Mouse (Mus musculus): ENCODE measurements at regions not wholly inside any gene's neighbourhood (a gene's known extent, or its start where the extent isn't known, plus 50 kb on each side); places are given as distances from the start of the nearest gene placed in this dataset.
A peak's percentile ranks its signal among the peaks of the same experiment; 100 is the strongest.

GRCm38 (mm10) chr11:111828455-111828854, 762.5 kb downstream of the Kcnj2 start:
- whole genome bisulfite sequencing, result 63% methylated on average over 8 of the region's 8 CpGs
- Histone ChIP-seq H3K4me2 (no peak overlapping the region), H3K4me1 (replicated peaks) (no peaks in the 10 kb centered on the region)

GRCm38 (mm10) chr11:111838996-111839395, 773.0 kb downstream of the Kcnj2 start:
- Histone ChIP-seq H3K36me3 (no peaks in the 10 kb centered on the region), H3K4me2 (no peak overlapping the region), H3K9me3 (no peaks in the 10 kb centered on the region), H3K27ac (replicated peaks) (no peak overlapping the region), H3K9ac (no peak overlapping the region), H3K4me1 (replicated peaks) (peaks cover 10% of the 10 kb centered on the region), H3K27me3 (peaks cover 77% of the 10 kb centered on the region), H3K4me3 (no peak overlapping the region)
- no peak for ATAC-seq (ENCODE audit: low read depth)
- 59% methylated on average over 5 of the region's 5 CpGs for WGBS

More at GRCm38 (mm10) chr11:111828455-111828854, 762.5 kb downstream of the Kcnj2 start:
- Histone ChIP-seq H3K27ac (replicated peaks) (no peak overlapping the region), H3K27me3 (peaks cover 26% of the 10 kb centered on the region; the same call in 1 of the 2 replicates), H3K9ac (no peak overlapping the region), H3K4me3 (no peak overlapping the region), H3K36me3 (no peaks in the 10 kb centered on the region), H3K9me3 (no peaks in the 10 kb centered on the region)
- no peak for ATAC-seq (ENCODE audit: low read depth)

GRCm38 (mm10) chr11:111843728-111844258, 777.8 kb downstream of the Kcnj2 start:
- WGBS, result 7% methylated on average over 4 of the region's 4 CpGs
- peaks cover 61% of the 10 kb centered on the region for H3K27me3 ChIP-seq
- peak; percentile 65 for ATAC-seq (ENCODE audit: low read depth)
- H3K4me2 ChIP-seq, result no peak overlapping the region
- H3K36me3 ChIP-seq, result no peaks in the 10 kb centered on the region
- H3K27ac ChIP-seq (replicated peaks), result peak overlapping the region; percentile 28; the same call in 1 of the 2 replicates
- H3K9ac ChIP-seq, result no peak overlapping the region
- H3K4me1 ChIP-seq (replicated peaks), result peaks cover 25% of the 10 kb centered on the region
- H3K9me3 ChIP-seq, result no peaks in the 10 kb centered on the region
- H3K4me3 ChIP-seq, result no peak overlapping the region

GRCm38 (mm10) chr11:111844382-111845027, 778.5 kb downstream of the Kcnj2 start:
- ATAC-seq (ENCODE audit: low read depth), result peak; percentile 86
- Histone ChIP-seq H3K4me1 (replicated peaks) (peaks cover 25% of the 10 kb centered on the region), H3K27ac (replicated peaks) (0 out of 2 replicates have a peak overlapping the region, but pooled peaks have one; percentile 28), H3K4me2 (no peak overlapping the region), H3K27me3 (peaks cover 61% of the 10 kb centered on the region), H3K9me3 (no peaks in the 10 kb centered on the region), H3K36me3 (no peaks in the 10 kb centered on the region), H3K9ac (no peak overlapping the region), H3K4me3 (no peak overlapping the region)
- WGBS, result 8% methylated on average over 7 of the region's 7 CpGs

- Histone ChIP-seq H3K9ac (no peak overlapping the region), H3K36me3 (no peaks in the 10 kb centered on the region), H3K4me1 (replicated peaks) (no peaks in the 10 kb centered on the region), H3K9me3 (no peaks in the 10 kb centered on the region), H3K4me3 (no peak overlapping the region), H3K27ac (replicated peaks) (no peak overlapping the region), H3K4me2 (no peak overlapping the region), H3K27me3 (peaks cover 34% of the 10 kb centered on the region)
- ATAC-seq (ENCODE audit: low read depth), result no peak
- 81% methylated on average over 2 of the region's 2 CpGs for WGBS
These were observed 791.3 kb downstream of the Kcnj2 start for GRCm38 (mm10) chr11:111857288-111857687.

- H3K4me2 ChIP-seq, result no peak overlapping the region
- H3K27ac ChIP-seq (replicated peaks), result no peak overlapping the region
- no peaks in the 10 kb centered on the region for H3K36me3 ChIP-seq
- H3K9ac ChIP-seq, result no peak overlapping the region
- no peak overlapping the region for H3K4me3 ChIP-seq
- WGBS, result 76% methylated on average over 5 of the region's 5 CpGs
- ATAC-seq (ENCODE audit: low read depth), result no peak
- H3K4me1 ChIP-seq (replicated peaks), result no peaks in the 10 kb centered on the region
- peaks cover 27% of the 10 kb centered on the region for H3K27me3 ChIP-seq
- no peaks in the 10 kb centered on the region for H3K9me3 ChIP-seq
These were observed 792.1 kb downstream of the Kcnj2 start for GRCm38 (mm10) chr11:111858111-111858510.

GRCm38 (mm10) chr11:111865143-111865542, 799.2 kb downstream of the Kcnj2 start:
- H3K27me3 ChIP-seq, result 0 out of 2 replicates have a peak, but pooled peaks cover 5% of the 10 kb centered on the region
- ATAC-seq (ENCODE audit: low read depth), result no peak
- no peak overlapping the region for H3K27ac ChIP-seq (replicated peaks)
- no peaks in the 10 kb centered on the region for H3K9me3 ChIP-seq
- H3K4me3 ChIP-seq, result no peak overlapping the region
- no peak overlapping the region for H3K9ac ChIP-seq
- H3K4me2 ChIP-seq, result no peak overlapping the region
- no peaks in the 10 kb centered on the region for H3K36me3 ChIP-seq
- H3K4me1 ChIP-seq (replicated peaks), result peaks cover 6% of the 10 kb centered on the region; the same call in 1 of the 2 replicates
- 3% methylated on average over 1 of the region's 1 CpGs for WGBS

- Histone ChIP-seq H3K4me1 (replicated peaks) (no peaks in the 10 kb centered on the region), H3K4me3 (no peak overlapping the region), H3K27ac (replicated peaks) (no peak overlapping the region), H3K9ac (no peak overlapping the region), H3K27me3 (no peaks in the 10 kb centered on the region), H3K4me2 (no peak overlapping the region), H3K36me3 (no peaks in the 10 kb centered on the region), H3K9me3 (no peaks in the 10 kb centered on the region)
- 93% methylated on average over 4 of the region's 4 CpGs for WGBS
- ATAC-seq (ENCODE audit: low read depth), result no peak
These were observed 809.4 kb downstream of the Kcnj2 start for GRCm38 (mm10) chr11:111875406-111875805.

GRCm38 (mm10) chr11:111880146-111880545, 814.2 kb downstream of the Kcnj2 start:
- no peak overlapping the region for H3K4me2 ChIP-seq
- ATAC-seq (ENCODE audit: low read depth), result no peak
- H3K9me3 ChIP-seq, result no peaks in the 10 kb centered on the region
- H3K9ac ChIP-seq, result no peak overlapping the region
- no peaks in the 10 kb centered on the region for H3K27me3 ChIP-seq
- no peak overlapping the region for H3K27ac ChIP-seq (replicated peaks)
- no peaks in the 10 kb centered on the region for H3K4me1 ChIP-seq (replicated peaks)
- 81% methylated on average over 6 of the region's 6 CpGs for WGBS
- no peak overlapping the region for H3K4me3 ChIP-seq
- no peaks in the 10 kb centered on the region for H3K36me3 ChIP-seq

- H3K4me1 ChIP-seq (replicated peaks), result peaks cover 9% of the 10 kb centered on the region
- no peak for ATAC-seq (ENCODE audit: low read depth)
- H3K27ac ChIP-seq (replicated peaks), result no peak overlapping the region
- no peaks in the 10 kb centered on the region for H3K9me3 ChIP-seq
- H3K4me2 ChIP-seq, result no peak overlapping the region
- H3K36me3 ChIP-seq, result no peaks in the 10 kb centered on the region
- H3K9ac ChIP-seq, result no peak overlapping the region
- H3K4me3 ChIP-seq, result no peak overlapping the region
- WGBS, result 65% methylated on average over 3 of the region's 3 CpGs
- no peaks in the 10 kb centered on the region for H3K27me3 ChIP-seq
These were observed 824.1 kb downstream of the Kcnj2 start for GRCm38 (mm10) chr11:111890026-111890425.

- no peaks in the 10 kb centered on the region for H3K9me3 ChIP-seq
- H3K4me1 ChIP-seq (replicated peaks), result peaks cover 9% of the 10 kb centered on the region
- WGBS, result 37% methylated on average over 8 of the region's 8 CpGs
- no peak for ATAC-seq (ENCODE audit: low read depth)
- H3K27ac ChIP-seq (replicated peaks), result no peak overlapping the region
- no peak overlapping the region for H3K9ac ChIP-seq
- no peak overlapping the region for H3K4me2 ChIP-seq
- no peaks in the 10 kb centered on the region for H3K36me3 ChIP-seq
- H3K27me3 ChIP-seq, result no peaks in the 10 kb centered on the region
- H3K4me3 ChIP-seq, result no peak overlapping the region
These were observed 827.9 kb downstream of the Kcnj2 start for GRCm38 (mm10) chr11:111893861-111894260.

GRCm38 (mm10) chr11:111895221-111896200, 829.5 kb downstream of the Kcnj2 start:
- Histone ChIP-seq H3K4me3 (no peak overlapping the region), H3K27ac (replicated peaks) (no peak overlapping the region), H3K4me2 (no peak overlapping the region), H3K9me3 (no peaks in the 10 kb centered on the region), H3K27me3 (no peaks in the 10 kb centered on the region), H3K9ac (no peak overlapping the region), H3K4me1 (replicated peaks) (peaks cover 9% of the 10 kb centered on the region), H3K36me3 (no peaks in the 10 kb centered on the region)
- ATAC-seq (ENCODE audit: low read depth), result no peak
- 83% methylated on average over 4 of the region's 4 CpGs for WGBS
